Mouse (Mus musculus) erythroblast, adult 5-6 weeks (primary cell): Measurements from ENCODE around the gene Fa2h. TPM values are rescaled to one million over a fixed set of nuclear protein-coding genes. Genes with fewer than 3 reads are reported as not detected.
A peak's percentile ranks its signal among the peaks of the same experiment; 100 is the strongest.
"Not testable (repeated sequence)": the region's sequence is repeated elsewhere in the genome, so short reads cannot be mapped to it uniquely, and the experiment has no call there.

Experiments used
- ATAC-seq: replicated peaks from 2 replicates; pipeline ENCODE4 v1.8.0; 2016; ENCODE audit warnings: moderate number of reproducible peaks, mild to moderate bottlenecking, moderate TSS enrichment, inconsistent platforms; ENCODE audit not compliant: poor library complexity, low FRiP score, severe bottlenecking
- total RNA-seq, 2 experiments: library from RNA; stranded (forward) in 1 of 2; stranded (reverse) in 1 of 2; fragments of 150-400 nt in 1 of 2; fragments of 200-764, 138-1000 nt in 1 of 2; gene quantifications; 2 replicates each; pipeline versions ENCODE4 v1.2.3 to v1.2.4; 2015 to 2017; ENCODE audit warnings: low replicate concordance in 2 of 2

Gene Fa2h
- total RNA-seq, 2 experiments from 2014 or later = not detected

- ATAC-seq = not testable (repeated sequence)
Measured at GRCm38 (mm10) chr8:111303076-111303803, 90.4 kb downstream of the Fa2h start.

GRCm38 (mm10) chr8:111300597-111301546, 92.8 kb downstream of the Fa2h start:
- no peak for ATAC-seq

GRCm38 (mm10) chr8:111299821-111300568, 93.6 kb downstream of the Fa2h start, which contains the start of gene Rfwd3:
TSS of gene Rfwd3 (minus strand) at chr8:111300222.
- ATAC-seq = peak; percentile 99

- peak; percentile 49 for ATAC-seq
Measured at GRCm38 (mm10) chr8:111299363-111299820, 94.2 kb downstream of the Fa2h start.

- no peak for ATAC-seq
Measured at GRCm38 (mm10) chr8:111298011-111298410, 95.6 kb downstream of the Fa2h start.

Other genes with a start within 250 kb of the Fa2h start
- 13.8 and 14.0 TPM in 2 replicates for gene Glg1, start 134.6 kb downstream of the Fa2h start, total RNA-seq (2015; ENCODE audit: low replicate concordance)
- gene Glg1, start 134.6 kb downstream of the Fa2h start, total RNA-seq (2017; ENCODE audit: low replicate concordance) = 27.9 and 33.1 TPM in 2 replicates
- gene Rfwd3, start 93.6 kb downstream of the Fa2h start, total RNA-seq (2015; ENCODE audit: low replicate concordance) = 25.9 and 29.0 TPM in 2 replicates
- 44.0 and 45.0 TPM in 2 replicates for gene Rfwd3, start 93.6 kb downstream of the Fa2h start, total RNA-seq (2017; ENCODE audit: low replicate concordance)
- gene Mlkl, start 55.6 kb downstream of the Fa2h start, total RNA-seq (2015; ENCODE audit: low replicate concordance) = 9.4 and 29.2 TPM in 2 replicates
- 11.8 and 12.0 TPM in 2 replicates for gene Mlkl, start 55.6 kb downstream of the Fa2h start, total RNA-seq (2017; ENCODE audit: low replicate concordance)
- 1.7 and 3.1 TPM in 2 replicates for gene Wdr59, start 128.3 kb upstream of the Fa2h start, total RNA-seq (2015; ENCODE audit: low replicate concordance)
- 2.0 and 3.3 TPM in 2 replicates for gene Wdr59, start 128.3 kb upstream of the Fa2h start, total RNA-seq (2017; ENCODE audit: low replicate concordance)
- gene Znrf1, start 142.3 kb upstream of the Fa2h start, total RNA-seq (2015; ENCODE audit: low replicate concordance) = 5.8 and 35.1 TPM in 2 replicates
- 7.1 and 14.6 TPM in 2 replicates for gene Znrf1, start 142.3 kb upstream of the Fa2h start, total RNA-seq (2017; ENCODE audit: low replicate concordance)
- not detected in 2 replicates for gene Ldhd, start 236.6 kb upstream of the Fa2h start, total RNA-seq (2015; ENCODE audit: low replicate concordance)
- 0.42 TPM in 1 of 2 replicates, not detected in the other for gene Ldhd, start 236.6 kb upstream of the Fa2h start, total RNA-seq (2017; ENCODE audit: low replicate concordance)
- 1.2 and 3.3 TPM in 2 replicates for gene Zfp1, start 249.6 kb upstream of the Fa2h start, total RNA-seq (2015; ENCODE audit: low replicate concordance)
- gene Zfp1, start 249.6 kb upstream of the Fa2h start, total RNA-seq (2017; ENCODE audit: low replicate concordance) = 1.3 TPM in 1 of 2 replicates, not detected in the other